Mouse (Mus musculus): ENCODE measurements around the gene Fars2.

The Fars2 gene

DNA sequence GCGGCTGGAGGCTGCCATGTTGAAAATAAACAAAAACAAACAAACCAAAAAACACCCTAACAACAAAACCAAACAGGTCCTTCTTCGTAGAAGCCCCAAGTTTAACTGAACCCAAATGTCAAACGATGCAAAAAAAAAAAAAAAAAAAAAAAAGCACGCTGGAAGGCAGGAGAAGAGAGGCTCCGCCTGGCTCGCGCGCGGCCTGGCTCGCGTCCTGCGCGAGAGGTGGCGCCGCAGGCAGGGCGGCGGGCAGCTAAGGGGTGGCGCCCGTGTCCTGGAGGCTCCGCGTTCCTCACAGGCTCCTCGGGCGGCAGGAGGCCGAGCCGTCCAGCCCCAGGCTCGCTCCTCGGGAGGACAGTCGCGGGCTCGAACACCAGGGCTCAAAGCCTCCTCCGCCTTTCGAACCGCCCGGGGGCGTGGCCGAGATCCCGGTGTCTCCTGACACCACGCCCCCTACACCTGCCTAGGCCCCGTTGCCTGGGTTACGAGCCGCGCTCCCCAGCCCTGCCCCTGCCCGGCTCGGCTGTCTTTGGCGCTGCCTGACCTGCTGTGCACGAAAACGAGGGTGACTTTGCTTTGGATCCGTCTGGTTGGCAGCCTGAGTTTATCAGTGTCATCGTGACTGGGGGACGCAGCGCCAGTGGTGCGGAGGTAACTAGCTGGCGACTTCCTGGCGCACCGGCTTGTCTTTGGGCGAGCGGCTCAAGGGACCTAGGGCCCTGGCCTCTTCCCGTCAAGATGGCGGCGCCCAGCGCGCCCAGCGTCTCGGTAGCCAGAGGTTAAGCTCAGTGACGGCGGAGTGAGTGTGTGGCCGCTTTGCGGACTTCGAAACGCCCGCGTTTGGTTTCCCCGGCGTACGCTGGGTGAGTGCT is at the start of gene Fars2, which contains the start of gene Lyrm4:
Gene Fars2 (plus strand): TSS at position 270 of the 872 bp plus-strand sequence.
Gene Lyrm4 (minus strand): TSS at position 384 of the 872 bp plus-strand sequence.
- DNase-seq: peak; percentile 99

DNA sequence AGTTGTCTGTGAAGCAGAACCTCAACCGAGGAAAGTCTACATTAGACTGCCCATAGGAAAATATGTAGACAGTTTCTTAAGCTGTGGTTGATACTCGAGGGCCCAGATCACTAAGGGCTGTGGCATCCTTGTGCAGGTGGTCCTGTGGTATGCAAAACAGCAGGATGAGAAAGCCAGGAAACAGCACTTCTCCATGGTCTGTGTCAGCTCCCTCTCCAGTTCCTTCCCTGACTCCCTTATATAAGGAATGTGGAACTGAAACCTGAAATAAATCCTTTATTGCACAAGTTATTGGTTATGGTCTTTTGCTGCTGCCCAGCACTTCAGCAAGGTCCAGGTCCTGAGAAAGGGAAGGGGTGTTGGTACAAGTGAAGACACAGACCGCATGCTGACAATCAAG is 42.7 kb upstream of the Fars2 start:
- no peak for DNase-seq

DNA sequence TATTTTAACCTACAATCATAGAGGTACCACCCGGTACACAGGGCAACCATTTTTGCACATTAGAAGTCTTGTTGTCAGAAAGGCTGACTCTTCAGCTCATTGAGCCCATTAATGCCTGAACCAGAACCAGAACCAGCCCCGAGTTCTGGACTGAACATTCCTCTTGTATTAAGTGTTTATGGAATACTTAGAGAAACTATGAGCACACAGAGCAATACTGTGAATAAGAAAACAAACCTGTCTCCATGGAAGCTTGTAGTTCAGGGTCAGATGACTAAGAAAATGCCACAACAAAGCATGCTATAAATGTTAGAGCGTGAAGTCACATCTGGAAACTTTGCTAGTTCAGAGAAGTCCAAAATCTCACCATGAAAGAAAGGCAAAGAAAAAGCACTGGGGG is 35.6 kb upstream of the Fars2 start:
- DNase-seq: no peak

DNA sequence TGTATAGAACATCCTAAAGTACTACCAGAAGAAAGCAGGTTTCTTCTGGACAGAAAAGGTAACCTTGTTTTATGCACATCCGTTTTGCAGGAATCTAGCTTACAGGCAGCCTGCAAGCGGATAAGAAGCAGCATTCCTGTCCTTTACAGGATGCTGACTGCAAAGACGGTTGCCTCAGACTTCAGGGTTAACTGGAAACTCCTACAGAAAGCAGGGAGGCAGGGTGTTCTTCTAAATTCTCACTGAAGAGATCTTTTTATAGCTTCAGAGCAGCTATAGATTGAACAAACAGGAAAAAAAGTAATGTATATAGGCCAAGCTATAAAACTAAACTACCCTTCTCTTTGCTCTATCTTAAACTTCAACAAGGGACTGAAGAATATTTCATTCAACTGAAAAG is 32.5 kb upstream of the Fars2 start:
- no peak for DNase-seq

DNA sequence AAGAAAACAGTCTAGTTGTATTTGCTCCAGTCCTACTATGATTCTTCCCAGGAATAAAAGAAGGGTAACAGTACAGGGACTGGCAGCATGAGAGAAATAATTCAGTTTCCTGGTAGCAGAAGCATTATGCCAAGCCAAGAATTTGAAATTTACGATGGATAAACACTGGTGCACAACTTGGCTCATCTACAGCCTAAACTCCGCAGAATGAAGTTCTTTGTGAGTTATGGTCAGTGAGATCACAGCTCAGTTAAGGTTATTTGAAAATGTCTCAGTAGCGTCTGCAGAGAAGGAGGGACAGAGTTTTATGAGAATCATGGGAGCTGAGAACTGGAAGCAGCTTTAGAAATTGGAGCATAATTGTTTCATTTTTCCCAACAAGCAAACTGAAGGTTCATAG is 31.2 kb upstream of the Fars2 start:
- DNase-seq: no peak

DNA sequence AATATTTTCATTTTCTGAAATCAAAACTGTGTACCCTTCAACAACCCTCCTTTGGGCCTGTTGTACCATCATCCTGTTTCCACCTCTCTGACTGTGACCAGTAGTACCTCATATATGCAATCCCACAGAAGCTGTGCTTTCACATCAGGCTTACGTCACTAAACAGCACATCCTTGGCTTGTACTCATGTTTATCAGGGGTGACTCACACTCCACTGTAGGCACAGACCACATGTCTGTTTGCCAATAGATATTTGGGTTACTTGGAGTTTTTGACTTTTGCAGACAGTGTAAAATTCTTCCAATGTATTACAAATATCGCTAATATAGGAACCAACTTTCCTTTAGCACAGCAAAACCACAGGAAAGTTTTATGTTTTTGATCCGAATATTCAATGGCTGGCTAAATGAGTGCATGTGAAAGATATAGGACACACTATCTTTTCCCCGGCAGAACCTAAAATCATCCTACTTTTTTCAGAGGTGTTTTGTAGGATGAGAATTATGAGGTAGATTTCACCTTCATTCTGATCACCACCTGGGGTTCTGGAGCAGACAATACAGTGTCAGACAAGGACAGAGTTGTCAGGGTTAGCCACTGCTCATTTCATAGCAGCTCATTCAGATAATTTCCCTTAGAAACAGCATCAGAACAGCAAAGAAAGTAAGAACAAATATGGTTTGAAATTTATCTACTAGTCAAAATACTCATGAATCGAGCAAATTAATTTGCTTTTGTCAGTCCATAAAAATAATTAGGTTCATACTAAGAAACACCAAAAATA is 30.4 kb upstream of the Fars2 start:
- no peak for DNase-seq

DNA sequence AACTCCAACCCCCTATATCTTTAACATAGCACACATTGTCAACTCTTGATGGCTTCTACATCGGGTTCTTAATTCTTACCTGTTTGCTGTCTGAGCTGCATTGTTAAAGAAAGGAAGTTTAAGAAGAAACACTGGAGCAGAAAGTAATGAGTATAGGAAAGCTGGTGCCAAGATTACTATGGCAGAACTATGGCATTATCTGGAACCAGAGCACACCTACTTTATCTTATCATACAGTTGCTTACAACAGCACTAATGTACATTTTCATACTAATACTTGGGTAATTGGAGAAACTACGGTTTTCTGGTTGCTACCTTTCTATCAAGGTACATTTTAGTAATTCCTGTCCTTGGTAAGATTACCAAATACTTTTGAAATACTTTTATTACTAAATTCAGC is 29.8 kb upstream of the Fars2 start:
- no peak for DNase-seq

DNA sequence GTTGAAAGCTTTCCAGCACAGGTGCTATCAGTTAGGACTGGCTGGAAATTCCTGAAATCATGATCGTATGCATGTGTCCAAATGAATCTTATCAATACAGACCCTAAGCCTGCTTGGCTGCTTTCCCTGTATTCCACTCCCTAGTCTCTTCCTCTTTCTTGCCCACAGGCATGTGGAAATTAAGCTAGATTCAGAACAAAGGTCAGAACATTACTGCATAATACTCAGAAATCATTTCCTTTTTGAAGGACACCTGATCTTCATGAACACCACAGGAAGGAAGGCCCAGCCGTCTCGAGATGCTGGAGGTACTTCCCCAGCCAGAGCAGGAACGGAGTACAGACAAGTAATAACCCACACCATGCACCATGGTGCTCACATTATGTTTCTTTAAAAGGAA is 29.0 kb upstream of the Fars2 start:
- no peak for DNase-seq

DNA sequence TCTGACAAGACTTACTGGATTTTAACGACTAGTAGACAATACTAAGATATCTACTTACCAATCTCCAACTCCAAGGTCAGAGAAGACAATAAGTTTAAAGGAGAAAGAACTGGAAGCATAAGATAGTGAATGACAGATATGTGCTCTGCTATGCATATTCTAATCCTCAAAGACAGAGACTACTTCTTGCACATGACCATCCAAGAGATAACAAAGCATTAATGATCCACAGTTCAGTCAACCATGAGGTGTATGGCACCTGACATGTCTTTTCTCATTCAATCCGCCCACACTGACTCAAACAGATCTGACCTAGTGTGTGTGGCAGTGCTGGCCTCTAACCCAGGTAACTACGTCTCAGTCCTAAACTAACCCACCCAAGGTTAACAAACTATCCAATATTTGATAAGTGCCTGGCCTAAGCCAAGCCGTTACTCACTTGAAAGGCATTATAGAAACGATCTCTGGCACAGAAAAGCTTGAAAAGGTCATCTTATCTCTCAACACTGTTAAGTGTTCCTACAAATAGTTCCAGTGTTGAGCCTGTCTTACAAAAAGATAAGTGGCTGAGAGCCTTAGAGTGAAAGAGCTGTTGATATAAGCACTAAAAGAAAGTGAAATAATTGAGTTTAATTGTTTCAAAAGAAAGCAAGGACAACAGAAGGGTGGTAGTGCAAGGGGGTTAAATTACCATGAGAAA is 20.4 kb upstream of the Fars2 start:
- DNase-seq: no peak

DNA sequence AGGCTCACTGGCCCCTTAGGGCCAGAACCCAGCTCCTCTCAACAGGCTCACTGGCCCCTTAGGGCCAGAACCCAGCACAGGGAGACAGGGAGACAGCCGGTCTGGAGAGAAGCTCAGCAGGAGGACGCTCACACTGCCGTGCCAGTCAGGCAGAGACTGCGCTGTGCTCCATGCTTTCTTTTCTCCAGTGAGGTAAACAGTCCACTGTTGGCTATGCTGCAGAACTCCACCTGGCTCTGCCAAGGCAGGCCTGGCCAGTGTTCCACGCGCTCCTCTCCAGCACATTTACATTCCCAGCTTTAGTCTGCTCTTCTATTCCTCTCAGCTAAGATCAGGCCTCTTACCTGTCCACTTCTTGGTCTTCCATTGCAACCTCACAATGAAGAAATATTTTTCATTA is 11.6 kb upstream of the Fars2 start:
- no peak for DNase-seq

DNA sequence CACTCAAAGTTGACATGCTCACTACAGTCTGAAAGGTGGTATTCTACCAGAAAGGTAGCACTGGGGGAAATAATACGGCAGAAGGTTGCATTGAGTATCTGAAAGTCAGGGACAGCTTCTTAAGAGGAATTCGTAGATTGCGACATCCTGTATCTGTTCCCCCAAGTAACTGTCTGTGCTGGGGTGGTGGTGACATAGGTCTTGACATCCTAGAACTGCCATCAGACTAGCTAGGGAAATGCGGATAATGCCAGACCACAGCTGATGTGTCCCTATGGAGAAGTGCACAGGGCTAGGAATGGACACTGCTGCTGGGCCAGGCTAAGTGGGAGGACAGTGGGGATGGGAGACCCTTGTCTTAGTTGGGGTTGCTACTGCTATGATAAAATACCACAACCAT is 8.7 kb upstream of the Fars2 start:
- DNase-seq: no peak

DNA sequence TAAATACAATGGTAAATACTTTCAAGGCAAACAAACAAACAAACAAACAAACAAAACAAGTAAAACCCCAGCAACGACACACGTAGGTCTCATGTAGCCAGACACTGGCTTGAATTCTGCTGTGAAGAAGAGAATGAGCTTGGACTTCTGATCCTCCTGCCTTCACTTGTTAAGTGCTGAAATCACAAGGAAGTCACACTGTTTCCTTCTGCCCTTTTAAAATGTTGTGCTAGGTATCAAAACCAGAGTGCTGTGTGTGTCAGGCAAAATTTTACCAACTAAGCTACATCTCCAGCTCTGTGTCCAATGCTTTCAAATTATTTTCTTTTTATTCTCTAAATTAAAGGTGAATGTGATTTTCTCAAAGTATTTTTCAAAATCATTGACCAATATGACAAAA is 5.9 kb upstream of the Fars2 start:
- DNase-seq: no peak

DNA sequence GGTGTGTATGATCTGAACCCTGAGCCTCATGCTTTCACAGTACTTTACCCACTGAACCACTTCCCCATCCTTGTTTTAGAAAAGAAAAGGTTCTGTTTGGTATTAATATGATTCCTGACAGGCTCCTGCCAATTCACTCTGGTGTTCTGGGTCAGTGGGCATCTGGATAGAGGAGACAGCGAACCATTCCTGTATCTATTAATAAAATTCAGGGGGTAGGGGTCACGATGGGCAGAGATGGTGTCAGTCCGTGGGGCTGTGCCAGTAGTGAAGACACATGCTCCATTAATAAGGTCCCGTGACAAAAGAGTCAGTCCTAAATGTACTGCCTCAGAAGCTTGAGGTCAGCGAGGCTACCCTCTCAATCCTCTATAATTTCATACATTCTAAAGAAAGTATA is 4.0 kb upstream of the Fars2 start:
- DNase-seq: peak; percentile 41 to 53

DNA sequence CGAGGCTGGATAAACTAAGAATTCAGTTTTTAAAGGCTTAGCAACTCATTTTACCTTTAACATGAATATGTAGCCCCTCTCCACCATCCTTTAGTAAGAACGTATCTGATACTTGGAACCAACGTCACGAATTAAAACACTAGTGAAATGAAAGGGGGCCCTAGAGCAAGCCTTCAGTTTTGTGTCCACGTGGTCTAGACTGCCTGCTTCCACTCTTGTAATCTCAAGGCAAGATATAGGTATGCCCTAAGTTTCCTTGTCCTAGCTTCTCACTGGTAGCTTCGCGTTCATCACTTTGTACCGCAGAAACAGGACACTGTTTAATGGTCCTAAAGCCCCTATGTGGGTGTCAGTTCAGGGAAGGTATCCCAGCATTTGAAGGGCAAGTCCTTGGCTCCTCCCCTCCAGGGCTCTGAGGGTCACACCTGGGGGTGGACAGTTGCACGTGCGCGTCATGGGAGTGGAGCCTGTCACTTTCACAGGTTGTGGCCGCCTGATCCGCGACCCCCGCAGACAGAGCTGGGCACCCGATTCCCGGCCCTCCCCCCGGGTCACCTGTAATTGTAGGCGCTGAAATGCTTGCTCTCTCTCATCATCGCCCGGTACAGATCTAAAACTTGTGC is 581 bp upstream of the Fars2 start:
- DNase-seq: peak; percentile 60 to 78

DNA sequence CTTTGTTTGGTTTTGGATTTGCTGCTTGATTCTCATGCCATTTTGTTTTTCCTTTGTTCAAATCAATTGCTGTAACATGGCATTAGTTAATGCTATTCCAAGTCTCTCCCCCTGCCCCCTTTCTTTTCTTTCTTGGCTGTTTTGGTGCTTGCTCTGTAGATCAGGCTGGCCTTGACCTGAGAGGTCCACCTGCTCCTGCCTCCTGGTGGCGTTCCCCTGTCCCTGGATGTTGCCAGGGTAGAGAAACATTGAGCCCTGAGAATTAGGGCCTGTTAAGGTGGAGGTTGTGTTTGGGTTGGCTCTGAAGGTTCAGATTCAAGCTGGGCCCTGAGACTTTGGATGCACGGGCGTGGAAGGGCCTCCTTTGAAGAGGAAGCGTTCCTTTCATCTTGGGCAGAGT is 2.5 kb downstream of the Fars2 start:
- DNase-seq: no peak

DNA sequence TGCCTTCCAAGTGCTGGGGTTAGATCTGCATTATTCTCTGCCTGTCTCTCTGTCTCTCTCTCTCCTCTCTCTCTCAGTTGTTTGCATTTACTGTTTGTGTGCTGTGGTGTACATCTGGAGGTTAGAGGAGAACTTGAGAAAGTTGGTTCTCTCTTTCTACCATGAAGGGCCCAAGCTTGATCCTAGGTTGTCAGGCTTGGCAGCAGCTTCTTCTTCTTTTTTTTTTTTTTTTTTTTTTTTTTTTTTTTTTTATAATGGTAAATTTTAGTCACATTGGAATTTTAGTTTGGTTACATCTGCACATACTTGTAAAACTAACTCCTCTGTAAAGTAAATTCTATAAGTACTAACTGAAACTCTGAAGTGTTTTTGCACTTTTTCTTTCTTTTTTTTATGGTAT is 3.4 kb downstream of the Fars2 start:
- DNase-seq: no peak

DNA sequence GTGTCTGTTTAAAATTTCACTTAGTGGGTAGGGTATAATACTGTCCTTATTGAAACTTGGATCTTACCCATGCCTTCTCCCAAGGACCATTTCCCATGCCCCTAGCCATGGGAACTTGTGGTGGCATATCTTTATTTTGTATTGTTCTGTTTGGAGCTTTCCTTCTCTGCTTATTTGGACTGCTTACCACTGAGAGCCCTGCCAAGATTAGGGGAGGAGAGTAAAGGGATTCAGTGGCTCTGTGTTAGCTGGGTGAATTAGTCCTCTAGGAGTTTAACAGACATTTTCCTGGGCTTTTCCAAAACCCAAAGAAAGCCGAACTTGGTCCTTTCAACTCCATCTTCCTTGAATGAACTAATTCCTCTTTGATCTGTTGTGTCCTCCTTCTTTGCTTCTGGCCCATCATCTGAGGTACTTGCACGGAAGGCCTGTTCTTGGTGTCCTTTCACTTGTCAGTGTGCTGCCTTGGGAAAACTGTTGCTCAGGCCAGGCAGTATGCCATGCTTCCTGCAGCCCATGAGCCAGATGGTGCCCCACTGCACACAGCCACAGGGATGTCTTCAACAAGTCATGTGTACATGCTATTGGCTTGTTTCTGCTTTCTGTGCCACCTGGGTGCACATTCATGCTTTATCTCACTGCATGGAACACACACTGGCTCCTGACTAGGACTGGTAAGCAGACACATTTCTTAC is 12.3 kb downstream of the Fars2 start:
- no peak for DNase-seq

DNA sequence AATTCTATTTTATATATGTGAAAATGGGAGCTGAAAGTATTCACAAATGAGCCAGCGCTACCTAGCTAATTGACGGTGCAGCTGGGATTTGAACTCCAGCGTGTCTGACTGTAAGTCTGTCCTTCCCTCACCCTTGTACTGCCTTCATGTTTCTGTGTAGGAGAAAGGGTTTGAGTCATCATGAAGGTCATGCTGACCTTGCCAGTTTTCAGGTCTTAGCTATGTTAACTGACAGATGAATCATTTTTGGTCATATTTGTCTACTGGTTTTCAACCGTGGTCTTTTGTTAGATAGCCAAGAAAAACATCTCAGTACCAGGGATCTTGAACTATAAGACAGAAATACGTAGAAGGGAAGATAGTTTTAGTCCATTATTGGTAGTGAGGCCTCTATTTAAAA is 14.2 kb downstream of the Fars2 start:
- no peak for DNase-seq

DNA sequence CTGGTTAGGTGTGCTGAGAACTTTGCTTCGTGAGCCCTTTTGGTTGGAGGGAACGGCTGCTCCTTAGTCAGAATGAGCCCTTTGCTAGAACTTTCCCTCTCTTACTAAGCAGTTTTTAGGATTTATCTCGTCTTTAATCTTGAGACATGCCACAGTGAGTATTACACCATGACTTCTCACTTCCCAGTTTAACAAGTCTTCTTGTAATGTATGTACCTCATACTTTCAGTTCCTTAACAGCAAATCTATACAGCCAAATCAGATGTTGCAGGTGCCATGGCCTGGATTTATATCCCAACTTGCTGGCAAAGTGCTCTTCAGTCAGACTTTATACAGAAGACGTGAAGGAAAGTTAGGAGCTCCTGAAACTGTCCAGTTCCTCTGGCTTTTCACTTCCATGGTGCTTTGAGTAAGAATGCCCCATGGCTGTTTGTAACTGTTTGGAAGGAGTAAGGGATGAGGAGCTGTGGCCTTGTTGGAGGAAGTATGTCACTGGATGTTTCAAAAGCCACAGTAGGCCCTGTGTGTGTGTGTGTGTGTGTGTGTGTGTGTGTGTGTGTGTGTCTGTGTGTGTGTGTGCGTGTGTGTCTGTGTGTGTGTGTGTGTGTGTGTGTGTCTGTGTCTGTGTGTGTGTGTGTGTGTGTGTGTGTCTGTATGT is 14.9 kb downstream of the Fars2 start:
- no peak for DNase-seq

DNA sequence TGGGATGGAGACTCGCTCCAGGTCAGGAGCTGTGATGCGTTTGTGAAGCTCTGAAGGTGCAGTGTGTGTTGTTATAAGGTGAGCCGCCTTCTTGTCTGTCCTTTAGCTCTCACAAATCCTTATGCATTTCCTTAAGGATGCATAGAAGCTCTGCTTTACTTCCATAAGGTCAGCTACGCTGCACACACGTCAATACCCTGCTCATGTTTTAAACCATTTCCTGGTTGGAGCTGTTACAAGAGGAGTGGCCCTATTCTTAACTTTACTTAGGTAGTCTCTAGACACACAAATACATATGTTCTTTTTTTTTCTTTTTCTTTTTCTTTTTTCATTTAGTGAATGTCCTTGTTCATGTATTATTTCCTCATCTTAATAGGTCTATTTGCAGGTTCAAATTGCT is 22.5 kb downstream of the Fars2 start:
- DNase-seq: no peak

DNA sequence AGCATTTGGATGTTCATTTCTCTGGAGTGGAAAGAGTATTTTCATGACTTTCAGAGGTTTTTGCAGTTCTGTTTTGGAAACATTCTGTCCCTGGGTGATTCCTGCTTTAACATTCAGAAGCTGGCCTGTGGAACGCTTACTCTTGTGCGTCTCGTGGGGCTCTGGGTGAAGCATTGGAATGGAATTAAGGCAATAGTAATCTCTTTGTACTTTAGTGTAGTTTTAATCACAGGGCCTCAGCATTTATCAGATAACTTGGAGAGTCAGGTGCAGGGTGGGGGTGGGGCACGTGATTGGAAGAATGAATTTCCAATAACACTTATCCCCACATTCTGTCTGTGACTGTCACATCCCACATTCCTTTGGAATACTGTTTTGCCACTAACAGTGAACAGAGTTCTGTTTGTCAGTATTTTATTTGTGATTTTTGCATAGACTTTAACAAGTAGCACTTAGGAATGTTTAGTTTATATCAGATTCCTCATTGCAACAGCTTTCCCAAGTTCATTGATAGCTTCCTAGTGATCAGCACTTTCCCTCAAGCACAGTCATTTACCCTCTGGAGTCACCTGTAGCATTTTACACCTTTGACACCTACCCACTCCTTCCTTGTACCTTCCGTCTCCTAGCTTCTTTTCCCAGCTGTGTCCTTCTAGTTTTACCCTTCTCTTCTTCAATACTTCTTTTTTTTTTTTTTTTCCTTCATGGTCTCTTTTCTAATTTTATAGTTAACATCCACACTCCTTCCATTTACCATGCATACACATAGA is 23.2 kb downstream of the Fars2 start:
- no peak for DNase-seq

All from kidney, postnatal 25 days (tissue).